Mouse (Mus musculus) lung, postnatal 0 days (tissue): ENCODE measurements at regions not wholly inside any gene's neighbourhood (a gene's known extent, or its start where the extent isn't known, plus 50 kb on each side); places are given as distances from the start of the nearest gene placed in this dataset.

Source experiments
- ATAC-seq: fragments of 200-750 bp; cut with Nextera tagmentation; 2 replicates; pipeline ENCODE4 v1.8.0; 2017; ENCODE audit warnings: moderate library complexity
- DNase-seq: peaks from one replicate; pipeline ENCODE4 v3.0.0-alpha.2; 2016; ENCODE audit warnings: low spot score
- H3K27ac ChIP-seq: fragments of 300-500 bp; sonication (generic); 2 replicates; pipeline ENCODE4 v1.5.1; 2014; ENCODE audit warnings: antibody characterized with exemption, mild to moderate bottlenecking, low read length, mixed read lengths
- H3K27me3 ChIP-seq: fragments of 300-500 bp; sonication (generic); replicated peaks from 2 replicates; pipeline ENCODE4 v1.6.1; 2014; ENCODE audit warnings: low read length, mixed read lengths; ENCODE audit not compliant: insufficient read depth
- H3K36me3 ChIP-seq: fragments of 300-500 bp; sonication (generic); 2 replicates; pipeline ENCODE4 v1.6.1; 2014; ENCODE audit warnings: low read length, mixed read lengths; ENCODE audit not compliant: insufficient read depth
- H3K4me1 ChIP-seq: fragments of 300-500 bp; sonication (generic); 2 replicates; pipeline ENCODE4 v1.6.1; 2014; ENCODE audit warnings: antibody characterized with exemption, low read depth, low read length, mixed read lengths; ENCODE audit not compliant: insufficient read depth
- H3K4me2 ChIP-seq: fragments of 300-500 bp; sonication (generic); replicated peaks from 2 replicates; pipeline ENCODE4 v1.6.1; 2014; ENCODE audit warnings: low read depth, mild to moderate bottlenecking, low read length, moderate library complexity, mixed read lengths
- H3K4me3 ChIP-seq: fragments of 300-500 bp; sonication (generic); 2 replicates; pipeline ENCODE4 v1.5.1; 2014; ENCODE audit warnings: low read depth, low read length
- H3K9ac ChIP-seq: fragments of 300-500 bp; sonication (generic); replicated peaks from 2 replicates; pipeline ENCODE4 v1.6.1; 2014; ENCODE audit warnings: low read depth, mild to moderate bottlenecking
- H3K9me3 ChIP-seq: fragments of 300-500 bp; sonication (generic); 2 replicates; pipeline ENCODE4 v1.6.1; 2016; ENCODE audit warnings: low read length, mixed read lengths
- CTCF ChIP-seq: IDR thresholded peaks from 2 replicates; pipeline ENCODE4 v1.5.1; 2016; ENCODE audit warnings: antibody characterized with exemption, mild to moderate bottlenecking
- EP300 ChIP-seq: IDR thresholded peaks from 2 replicates; pipeline ENCODE4 v1.6.1; 2016; ENCODE audit warnings: antibody characterized with exemption, mild to moderate bottlenecking, control low read depth
- WGBS: fragments of 180-500 bp; shearing (Covaris S2); extraction: QIAGEN DNeasy Blood & Tissue Kit; methylation state at CpG from one replicate; pipeline ENCODE4 v1.1.7; 2014; 5-methylcytosine and 5-hydroxymethylcytosine counted together

DNA sequence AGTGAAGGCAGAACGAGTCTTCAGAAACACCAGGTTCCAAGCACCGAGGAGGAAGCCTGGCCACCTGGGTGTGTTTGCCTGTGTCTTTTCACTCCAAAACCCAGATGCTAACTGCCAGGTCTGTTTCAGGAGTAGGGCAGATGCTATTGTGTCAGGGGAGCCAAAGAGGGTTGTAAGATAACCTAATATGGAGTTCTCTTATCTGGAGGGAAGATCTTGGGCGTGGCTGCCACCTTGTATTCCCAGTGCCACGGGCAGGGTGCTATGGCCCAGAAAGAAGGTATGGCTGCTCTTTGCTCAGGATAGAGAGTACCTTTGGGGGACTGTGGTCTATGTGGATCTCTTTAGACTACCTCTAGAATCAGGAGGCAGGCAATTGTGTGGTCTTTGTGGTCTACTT is 216.0 kb upstream of the Atp5g3 start:
- TF ChIP-seq CTCF, result no peak
- TF ChIP-seq EP300, result no peak
- H3K9me3 ChIP-seq, result no peaks in the 10 kb centered on the region
- ATAC-seq (no peak), DNase-seq (no peak)
- no peaks in the 10 kb centered on the region for H3K4me1 ChIP-seq
- H3K4me2 ChIP-seq, result no peak overlapping the region
- H3K27ac ChIP-seq, result no peak overlapping the region
- H3K27me3 ChIP-seq, result 0 out of 2 replicates have a peak, but pooled peaks cover 4% of the 10 kb centered on the region
- H3K9ac ChIP-seq, result no peak overlapping the region
- WGBS, result 67% methylated on average over 4 of the region's 4 CpGs
- H3K4me3 ChIP-seq, result no peak overlapping the region
- no peaks in the 10 kb centered on the region for H3K36me3 ChIP-seq

GRCm38 (mm10) chr2:74124252-74124651 is 213.1 kb upstream of the Atp5g3 start:
- Histone ChIP-seq H3K4me2 (no peak overlapping the region), H3K27me3 (no peaks in the 10 kb centered on the region), H3K4me1 (no peaks in the 10 kb centered on the region), H3K4me3 (no peak overlapping the region), H3K9ac (no peak overlapping the region), H3K9me3 (no peaks in the 10 kb centered on the region), H3K27ac (no peak overlapping the region), H3K36me3 (no peaks in the 10 kb centered on the region)
- TF ChIP-seq EP300, result no peak
- no peak for TF ChIP-seq CTCF
- DNase-seq (no peak), ATAC-seq (no peak)
- 54% methylated on average over 2 of the region's 2 CpGs for WGBS

- no peak overlapping the region for H3K4me2 ChIP-seq
- no peak for DNase-seq
- no peaks in the 10 kb centered on the region for H3K9me3 ChIP-seq
- TF ChIP-seq CTCF (no peak), EP300 (no peak)
- no peaks in the 10 kb centered on the region for H3K36me3 ChIP-seq
- H3K27me3 ChIP-seq, result no peaks in the 10 kb centered on the region
- H3K27ac ChIP-seq, result no peak overlapping the region
- H3K4me1 ChIP-seq, result no peaks in the 10 kb centered on the region
- 69% methylated on average over 6 of the region's 6 CpGs for WGBS
- no peak overlapping the region for H3K4me3 ChIP-seq
- H3K9ac ChIP-seq, result no peak overlapping the region
- no peak for ATAC-seq
These were observed 212.4 kb upstream of the Atp5g3 start for GRCm38 (mm10) chr2:74123360-74124074.

DNA sequence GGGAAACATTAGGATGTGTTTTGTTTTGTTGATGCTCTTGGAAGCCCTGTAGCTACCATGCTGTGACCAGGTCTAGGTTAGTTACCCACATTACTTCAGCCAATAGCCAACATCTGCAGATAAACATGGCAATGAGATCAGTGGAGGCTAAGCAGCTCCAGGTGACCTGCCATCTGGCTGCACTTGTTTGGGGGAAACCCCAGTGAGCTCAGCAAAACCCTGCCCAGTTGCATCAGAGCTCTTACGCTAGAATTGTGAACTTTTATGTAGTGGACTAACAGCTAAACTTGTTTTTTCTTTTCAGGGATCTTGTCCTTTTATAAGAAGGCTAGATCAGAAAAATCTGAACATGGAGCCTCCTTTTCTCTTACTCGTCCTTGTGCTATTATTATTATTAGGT is 211.8 kb upstream of the Atp5g3 start:
- H3K9ac ChIP-seq, result no peak overlapping the region
- H3K36me3 ChIP-seq, result no peaks in the 10 kb centered on the region
- 70% methylated on average over 2 of the region's 2 CpGs for WGBS
- no peaks in the 10 kb centered on the region for H3K4me1 ChIP-seq
- H3K9me3 ChIP-seq, result no peaks in the 10 kb centered on the region
- ATAC-seq (no peak), DNase-seq (no peak)
- TF ChIP-seq EP300 (no peak), CTCF (no peak)
- no peaks in the 10 kb centered on the region for H3K27me3 ChIP-seq
- H3K4me3 ChIP-seq, result no peak overlapping the region
- no peak overlapping the region for H3K27ac ChIP-seq
- H3K4me2 ChIP-seq, result no peak overlapping the region

DNA sequence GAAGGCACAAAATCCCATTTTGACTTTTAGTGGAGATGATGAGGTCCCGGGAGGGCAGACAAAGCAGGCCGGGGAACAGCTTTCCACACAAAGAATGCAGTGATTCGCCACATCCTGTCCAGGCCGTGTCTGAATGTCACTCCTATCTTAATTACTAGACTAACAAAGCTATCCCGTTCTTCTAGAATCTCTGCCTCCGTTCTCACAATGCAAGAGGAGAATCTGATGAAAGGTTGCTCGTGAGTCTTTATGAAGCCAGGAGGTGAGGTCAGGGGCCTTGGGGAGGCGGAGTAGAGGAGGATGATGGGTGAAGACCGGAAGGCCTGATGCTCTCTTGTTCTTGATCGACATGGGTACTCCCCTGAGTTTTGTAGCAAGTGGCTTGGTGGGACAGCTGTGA is 208.9 kb upstream of the Atp5g3 start:
- Histone ChIP-seq H3K4me3 (no peak overlapping the region), H3K9ac (no peak overlapping the region), H3K4me2 (no peak overlapping the region), H3K36me3 (no peaks in the 10 kb centered on the region), H3K27me3 (no peaks in the 10 kb centered on the region), H3K9me3 (no peaks in the 10 kb centered on the region), H3K4me1 (no peaks in the 10 kb centered on the region), H3K27ac (no peak overlapping the region)
- ATAC-seq, result no peak
- TF ChIP-seq EP300, result no peak
- no peak for TF ChIP-seq CTCF
- WGBS, result 47% methylated on average over 10 of the region's 10 CpGs
- DNase-seq, result no peak

- ATAC-seq (no peak), DNase-seq (no peak)
- Histone ChIP-seq H3K4me3 (no peak overlapping the region), H3K4me1 (no peaks in the 10 kb centered on the region), H3K9ac (no peak overlapping the region), H3K9me3 (no peaks in the 10 kb centered on the region), H3K27me3 (no peaks in the 10 kb centered on the region), H3K27ac (no peak overlapping the region), H3K4me2 (no peak overlapping the region), H3K36me3 (no peaks in the 10 kb centered on the region)
- TF ChIP-seq EP300, result no peak
- no peak for TF ChIP-seq CTCF
- WGBS, result 46% methylated on average over 17 of the region's 17 CpGs
These were observed 208.2 kb upstream of the Atp5g3 start for GRCm38 (mm10) chr2:74119167-74119937.
